Mouse (Mus musculus) hindbrain, embryonic 16.5 days (tissue): Measurements from ENCODE around the gene Fundc2. TPM values are rescaled to one million over a fixed set of nuclear protein-coding genes. Genes with fewer than 3 reads are reported as not detected.
A peak's percentile ranks its signal among the peaks of the same experiment; 100 is the strongest.

Source experiments
- ATAC-seq: fragments of 200-750 bp; cut with Nextera tagmentation; 2 replicates; pipeline ENCODE4 v1.8.0; 2017; ENCODE audit warnings: moderate TSS enrichment, moderate library complexity
- H3K27ac ChIP-seq: fragments of 300-500 bp; sonication (generic); 2 replicates; pipeline ENCODE4 v1.5.1; 2014; ENCODE audit warnings: low read depth, mild to moderate bottlenecking, control low read depth, low read length, moderate library complexity
- H3K27me3 ChIP-seq: fragments of 300-500 bp; sonication (generic); replicated peaks from 2 replicates; pipeline ENCODE4 v1.6.1; 2014; ENCODE audit warnings: low read length; ENCODE audit not compliant: control insufficient read depth, insufficient read depth
- H3K36me3 ChIP-seq: fragments of 300-500 bp; sonication (generic); 2 replicates; pipeline ENCODE4 v1.6.1; 2014; ENCODE audit warnings: mild to moderate bottlenecking, low read length, moderate library complexity, mixed read lengths; ENCODE audit not compliant: control insufficient read depth, insufficient read depth
- H3K4me1 ChIP-seq: fragments of 300-500 bp; sonication (generic); 2 replicates; pipeline ENCODE4 v1.6.1; 2014; ENCODE audit warnings: low read depth, low read length; ENCODE audit not compliant: control insufficient read depth, insufficient read depth
- H3K4me2 ChIP-seq: fragments of 300-500 bp; sonication (generic); 2 replicates; pipeline ENCODE4 v1.6.1; 2014; ENCODE audit warnings: mild to moderate bottlenecking, low read length, control low read depth, moderate library complexity
- H3K4me3 ChIP-seq: fragments of 300-500 bp; sonication (generic); 2 replicates; pipeline ENCODE4 v1.5.1; 2014; ENCODE audit warnings: mild to moderate bottlenecking, low read length, control low read depth, moderate library complexity
- H3K9ac ChIP-seq: fragments of 300-500 bp; sonication (generic); 2 replicates; pipeline ENCODE4 v1.6.1; 2014; ENCODE audit warnings: low read depth, mild to moderate bottlenecking, control low read depth, low read length, moderate library complexity
- H3K9me3 ChIP-seq: fragments of 300-500 bp; sonication (generic); 2 replicates; pipeline ENCODE4 v1.6.1; 2014; ENCODE audit warnings: mild to moderate bottlenecking, low read length, moderate library complexity; ENCODE audit not compliant: control insufficient read depth
- WGBS: fragments of 180-500 bp; shearing (Covaris S2); extraction: QIAGEN DNeasy Blood & Tissue Kit; methylation state at CpG from one replicate; pipeline ENCODE4 v1.1.7; 2014; 5-methylcytosine and 5-hydroxymethylcytosine counted together
- polyA plus RNA-seq: library from polyadenylated mRNA; unstranded; fragments of >200 nt; fragmentation: Nextera tagmentation; extraction: Ambion mirVana; gene quantifications from 2 replicates; pipeline ENCODE4 v1.2.1, GENCODE M21; 2015

The Fundc2 gene
- polyA plus RNA-seq = 29.9 and 32.7 TPM in 2 replicates

DNA sequence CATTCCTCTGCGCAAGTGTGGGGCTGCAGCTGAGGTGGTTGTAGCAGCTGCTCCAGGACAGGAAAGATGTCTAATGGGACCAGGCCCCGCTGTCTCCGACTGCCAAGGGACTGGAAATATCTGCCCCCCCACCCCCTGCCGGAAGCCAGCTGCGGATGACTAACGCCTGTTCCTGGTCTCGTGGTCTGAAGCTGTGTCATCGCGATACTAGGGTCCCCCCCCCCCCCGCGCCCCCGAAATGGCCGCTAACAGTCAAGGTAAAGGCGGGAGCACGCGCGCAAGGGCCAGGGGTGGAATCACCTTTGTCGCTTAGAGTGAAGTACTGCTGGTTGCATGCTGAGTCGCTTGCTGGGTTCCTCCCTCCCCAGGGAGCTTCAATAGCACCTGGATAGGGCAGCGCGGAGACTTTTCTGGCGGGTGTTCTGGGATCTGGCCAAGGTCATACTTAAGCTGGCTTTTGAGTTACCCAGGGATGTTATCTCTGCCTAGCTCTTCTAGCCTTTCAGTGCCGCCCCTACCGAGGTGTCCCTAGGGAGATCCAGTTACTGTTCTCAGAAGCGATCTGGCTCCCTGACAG lies at the start of gene Fundc2, which contains the start of gene F8:
Gene Fundc2, plus strand, starts transcription at position 205 of the 577 bp plus-strand sequence.
Gene F8, minus strand, starts transcription at position 421 of the 577 bp plus-strand sequence.
- Histone ChIP-seq H3K9me3 (no peaks in the 10 kb centered on the region), H3K9ac (peak within 1 kb of the TSS; percentile 71), H3K4me3 (peak within 1 kb of the TSS; percentile 56), H3K4me2 (peak within 1 kb of the TSS; percentile 53), H3K27me3 (no peaks in the 10 kb centered on the region), H3K27ac (peak within 1 kb of the TSS; percentile 72; the same call in 1 of the 2 replicates), H3K36me3 (no peaks in the 10 kb centered on the region), H3K4me1 (no peaks in the 10 kb centered on the region)
- peak; percentile 99 for ATAC-seq
- WGBS = 14% methylated on average over 15 of the region's 25 CpGs

DNA sequence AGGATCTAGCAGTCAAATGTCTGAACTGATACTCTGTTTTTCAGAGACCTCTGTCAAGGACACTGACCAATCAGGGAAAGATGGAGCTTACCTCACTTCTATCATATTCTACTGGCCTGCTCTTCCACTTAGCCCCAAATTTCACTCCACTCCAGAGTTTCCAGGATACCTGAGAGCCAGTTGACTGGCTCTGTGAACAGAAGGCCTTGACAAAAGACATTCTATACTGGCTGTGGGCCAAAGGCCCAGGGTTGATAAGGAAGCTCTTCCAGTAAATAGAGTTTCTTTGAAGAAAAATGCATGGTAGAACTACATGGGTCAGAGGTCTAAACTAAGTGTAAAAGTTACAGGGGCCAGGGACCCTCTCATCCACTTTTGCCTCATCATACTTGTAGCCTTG lies 12.0 kb upstream of the Fundc2 start:
- no peak overlapping the region for H3K27ac ChIP-seq
- H3K27me3 ChIP-seq = no peaks in the 10 kb centered on the region
- no peaks in the 10 kb centered on the region for H3K36me3 ChIP-seq
- H3K9ac ChIP-seq = no peak overlapping the region
- no peak overlapping the region for H3K4me3 ChIP-seq
- no peak for ATAC-seq
- no peak overlapping the region for H3K4me2 ChIP-seq
- H3K4me1 ChIP-seq = no peaks in the 10 kb centered on the region
- no peaks in the 10 kb centered on the region for H3K9me3 ChIP-seq

DNA sequence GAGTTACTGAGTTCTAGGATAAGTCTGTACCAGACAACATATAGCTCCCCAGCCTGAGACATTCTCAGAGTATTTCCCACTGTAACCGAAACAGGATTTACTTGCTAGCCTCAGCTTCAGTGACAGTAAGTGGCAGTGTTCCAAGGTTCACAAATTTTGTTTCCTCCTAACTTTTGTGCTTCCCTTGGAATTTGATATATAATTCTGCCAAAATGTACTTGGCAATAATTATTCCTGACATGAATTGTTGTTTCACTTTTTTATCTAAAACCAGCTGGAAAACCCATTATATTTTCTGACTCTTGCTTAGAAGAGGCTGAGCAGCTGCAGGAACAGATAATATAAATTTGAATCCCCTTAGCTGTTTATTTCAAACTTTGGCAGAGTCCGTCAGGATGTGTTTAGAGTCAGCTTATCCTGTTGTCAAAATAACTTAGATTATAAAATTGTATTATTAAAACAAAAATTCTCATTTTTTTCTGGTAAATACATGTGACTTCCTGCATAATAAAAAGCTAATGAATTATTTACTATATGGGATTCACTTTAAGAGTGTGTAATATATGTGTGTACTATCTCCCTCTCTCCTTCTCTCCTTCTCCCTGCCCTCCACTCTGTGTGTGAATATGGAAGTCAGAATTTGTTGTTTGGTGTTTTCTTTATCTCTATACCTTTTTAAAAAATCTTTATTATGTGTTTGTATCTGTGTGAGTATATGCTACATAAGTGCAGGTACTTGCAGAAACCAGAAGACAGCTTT lies 9.4 kb upstream of the Fundc2 start:
- 86% methylated on average over 2 of the region's 2 CpGs for WGBS
- Histone ChIP-seq H3K4me1 (no peaks in the 10 kb centered on the region), H3K4me2 (no peak overlapping the region), H3K36me3 (no peaks in the 10 kb centered on the region), H3K9ac (no peak overlapping the region), H3K4me3 (no peak overlapping the region), H3K27ac (no peak overlapping the region), H3K9me3 (no peaks in the 10 kb centered on the region), H3K27me3 (no peaks in the 10 kb centered on the region)
- no peak for ATAC-seq

DNA sequence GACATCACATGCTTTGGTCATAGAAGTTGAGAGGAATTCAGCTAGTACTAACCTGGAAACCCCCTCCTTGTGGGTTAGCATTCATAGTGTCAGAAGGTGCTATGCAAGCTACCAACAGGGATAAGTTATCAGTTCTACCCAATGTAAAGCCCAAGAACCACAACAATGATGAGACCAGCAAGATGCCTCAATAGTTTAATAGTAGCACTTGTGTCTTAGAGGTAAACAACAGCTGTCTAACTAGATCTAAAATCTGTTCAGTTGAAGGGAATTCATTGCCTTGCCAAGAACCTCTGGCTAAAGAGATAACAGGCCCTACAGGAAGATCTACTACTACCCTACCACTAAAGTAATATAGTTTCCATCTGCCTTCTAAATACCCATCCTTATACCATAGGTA lies 5.4 kb upstream of the Fundc2 start:
- no peak overlapping the region for H3K4me3 ChIP-seq
- no peak overlapping the region for H3K4me2 ChIP-seq
- no peaks in the 10 kb centered on the region for H3K27me3 ChIP-seq
- H3K9ac ChIP-seq = no peak overlapping the region
- H3K27ac ChIP-seq = no peak overlapping the region
- ATAC-seq = no peak
- H3K9me3 ChIP-seq = no peaks in the 10 kb centered on the region
- no peaks in the 10 kb centered on the region for H3K36me3 ChIP-seq
- H3K4me1 ChIP-seq = no peaks in the 10 kb centered on the region

DNA sequence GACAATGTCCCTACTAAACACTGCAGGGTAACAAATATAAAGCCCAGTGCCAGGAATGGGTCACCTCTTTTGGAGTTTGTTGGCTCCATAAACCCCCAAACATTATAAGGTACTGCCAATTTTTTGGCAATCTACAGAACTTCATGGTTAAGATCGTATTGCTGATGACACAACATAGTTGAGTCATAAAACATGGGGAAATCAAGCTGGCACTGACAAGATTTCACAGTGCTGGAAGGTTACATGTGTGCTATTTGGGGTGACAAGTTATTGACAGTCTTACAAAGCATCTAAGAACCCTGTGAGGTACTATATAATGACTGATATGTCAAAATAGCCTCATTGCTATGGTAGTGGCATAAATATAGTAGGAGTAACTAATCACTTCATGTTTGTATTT lies 1.0 kb upstream of the Fundc2 start:
- Histone ChIP-seq H3K36me3 (no peaks in the 10 kb centered on the region), H3K9ac (no peak overlapping the region), H3K4me3 (no peak overlapping the region), H3K9me3 (no peaks in the 10 kb centered on the region), H3K4me2 (no peak overlapping the region; the same call in 1 of the 2 replicates), H3K27ac (no peak overlapping the region), H3K27me3 (no peaks in the 10 kb centered on the region), H3K4me1 (no peaks in the 10 kb centered on the region)
- ATAC-seq = no peak
- WGBS = 80% methylated on average over 1 of the region's 1 CpGs

DNA sequence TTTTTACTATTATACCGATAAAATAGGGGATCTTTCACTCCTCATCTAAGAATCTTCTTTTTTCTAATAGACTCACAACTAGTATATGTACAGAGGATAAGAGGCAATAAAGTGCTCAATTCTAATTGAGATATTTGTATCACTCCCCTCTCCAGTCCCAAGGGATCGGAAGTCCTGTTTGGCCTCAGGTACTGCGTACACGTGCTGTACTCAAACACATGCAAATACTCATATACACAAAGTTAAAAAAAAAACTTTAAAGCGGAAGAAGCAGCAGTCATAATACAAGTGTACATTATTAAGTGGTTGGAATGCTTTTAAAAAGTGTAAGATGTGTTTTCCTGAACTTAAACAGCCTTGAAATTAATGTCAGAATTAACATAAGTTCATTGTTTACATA lies 500 bp upstream of the Fundc2 start:
- 67% methylated on average over 5 of the region's 5 CpGs for WGBS

DNA sequence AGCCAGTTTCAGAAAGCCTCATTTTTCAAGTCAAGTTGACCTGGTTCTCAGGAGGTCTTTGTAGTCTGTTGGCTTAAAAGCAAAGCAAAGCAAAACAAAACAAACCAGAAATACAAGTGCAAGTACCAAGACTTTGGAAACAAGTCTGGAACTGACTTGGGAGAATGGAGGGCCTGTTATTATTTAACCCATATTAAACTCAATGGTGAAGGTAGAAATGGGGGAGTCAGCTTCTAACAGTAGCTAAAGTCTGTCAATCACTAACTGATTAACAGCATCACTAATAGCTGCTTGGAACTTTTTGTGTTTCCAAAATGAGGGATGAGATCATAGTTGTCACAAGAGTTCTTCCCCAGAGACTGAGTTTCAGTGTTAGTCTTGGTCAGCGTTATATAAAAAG lies 17.3 kb downstream of the Fundc2 start:
- ATAC-seq = no peak
- no peaks in the 10 kb centered on the region for H3K9me3 ChIP-seq
- 90% methylated on average over 1 of the region's 1 CpGs for WGBS
- no peak overlapping the region for H3K4me2 ChIP-seq
- no peak overlapping the region for H3K9ac ChIP-seq
- no peak overlapping the region for H3K27ac ChIP-seq
- no peaks in the 10 kb centered on the region for H3K4me1 ChIP-seq
- no peaks in the 10 kb centered on the region for H3K36me3 ChIP-seq
- no peak overlapping the region for H3K4me3 ChIP-seq
- H3K27me3 ChIP-seq = no peaks in the 10 kb centered on the region

More for the DNA sequence above, 500 bp upstream of the Fundc2 start:
- ATAC-seq = 0 out of 2 replicates have a peak, but pooled peaks have one; percentile 4
- Histone ChIP-seq H3K27me3 (no peaks in the 10 kb centered on the region), H3K36me3 (no peaks in the 10 kb centered on the region), H3K9ac (no peak overlapping the region), H3K4me1 (no peaks in the 10 kb centered on the region), H3K27ac (no peak overlapping the region; the same call in 1 of the 2 replicates), H3K9me3 (no peaks in the 10 kb centered on the region), H3K4me3 (peak overlapping the region; percentile 56), H3K4me2 (peak overlapping the region; percentile 53)

DNA sequence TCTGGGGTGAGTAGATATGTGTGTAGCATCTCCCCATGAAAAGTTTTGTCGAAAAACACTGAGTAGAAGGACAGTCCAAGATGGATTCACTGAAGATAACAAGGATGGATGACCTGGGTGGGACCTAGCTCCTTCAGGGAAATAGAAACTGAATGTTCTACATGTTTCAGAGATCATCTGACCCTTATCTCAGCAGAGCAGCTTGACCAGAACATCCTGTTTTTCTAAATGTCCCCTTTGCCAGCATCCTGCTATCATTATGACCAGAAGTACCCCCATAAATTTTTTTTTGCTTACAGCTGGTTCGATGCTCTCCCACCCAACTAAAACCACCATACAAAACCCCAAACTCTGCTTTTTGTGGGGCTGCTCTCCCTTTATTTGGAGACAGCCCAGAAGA lies 20.5 kb downstream of the Fundc2 start:
- H3K27ac ChIP-seq = no peak overlapping the region
- H3K4me3 ChIP-seq = no peak overlapping the region
- H3K4me2 ChIP-seq = no peak overlapping the region
- no peak overlapping the region for H3K9ac ChIP-seq
- ATAC-seq = no peak
- no peaks in the 10 kb centered on the region for H3K36me3 ChIP-seq
- no peaks in the 10 kb centered on the region for H3K27me3 ChIP-seq
- no peaks in the 10 kb centered on the region for H3K4me1 ChIP-seq
- WGBS = 77% methylated on average over 2 of the region's 2 CpGs
- no peaks in the 10 kb centered on the region for H3K9me3 ChIP-seq

DNA sequence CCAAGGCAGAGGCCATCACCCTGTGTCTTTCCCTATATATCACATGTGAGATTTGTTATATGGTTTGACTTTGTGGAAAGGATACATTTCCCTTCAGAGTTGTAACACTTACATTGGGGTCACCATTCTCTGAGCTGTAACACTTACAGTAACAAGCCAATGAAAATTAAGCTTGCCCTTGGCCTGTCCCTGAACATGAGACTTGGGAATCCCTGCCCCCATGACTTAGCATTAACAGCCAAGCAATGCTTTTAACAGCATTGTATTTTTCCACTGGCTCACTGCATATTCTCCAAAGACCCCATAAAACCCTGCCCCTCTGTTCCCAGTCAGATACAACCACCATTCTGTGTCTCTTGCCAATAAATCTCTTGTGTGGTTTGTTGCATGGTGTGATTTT lies 21.2 kb downstream of the Fundc2 start:
- Histone ChIP-seq H3K9ac (no peak overlapping the region), H3K4me1 (no peaks in the 10 kb centered on the region), H3K27ac (no peak overlapping the region), H3K27me3 (no peaks in the 10 kb centered on the region), H3K36me3 (no peaks in the 10 kb centered on the region), H3K4me2 (no peak overlapping the region), H3K9me3 (no peaks in the 10 kb centered on the region), H3K4me3 (no peak overlapping the region)
- ATAC-seq = no peak
